ENCODE assay signal across 16 mouse cellular contexts in the genomic region with DNA sequence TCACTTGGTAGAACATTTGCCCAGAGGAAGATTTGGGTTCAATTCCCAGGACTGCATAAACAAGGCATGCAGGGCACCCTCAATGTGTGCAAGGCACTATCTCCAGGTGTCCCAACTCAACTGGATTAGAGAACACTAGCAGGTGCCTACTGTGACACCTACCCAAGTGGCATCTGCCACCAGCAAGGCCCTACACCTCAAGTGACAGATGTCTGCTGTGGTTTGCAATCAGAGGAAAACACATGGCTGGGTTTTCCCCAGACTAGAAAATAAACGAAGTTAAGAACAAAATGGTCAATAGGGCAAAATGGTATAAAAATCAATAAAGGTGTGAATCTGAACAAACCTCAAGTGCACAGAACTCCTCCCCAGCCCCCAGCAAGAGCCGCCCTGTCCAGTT. TPM values are rescaled to one million over a fixed set of nuclear protein-coding genes. Genes with fewer than 3 reads are reported as not detected.
DNase-seq lines count a peak whose midpoint lies in the region; ATAC-seq and TF ChIP-seq lines count a peak whose summit lies in the region.
"Had no signal": no experiment of that assay in that cellular context is flagged by ENCODE, and none has a peak within 500 bp of the region (broad histone marks: within the 10 kb centered on the region; RNA-seq: fewer than 3 reads in every experiment).

No protein-coding gene starts in this region.

- no peak for ATAC-seq in intestine, embryonic 16.5 days
- no peak for ATAC-seq in intestine, postnatal 0 days
- peak; percentile 77 for ATAC-seq in CD4-positive, CD25-positive, alpha-beta regulatory T cell, adult 4 months
- no peak for ATAC-seq in liver, embryonic 11.5 days (replicated peaks; ENCODE audit: low FRiP score)
- ATAC-seq: forebrain, embryonic 15.5 days had no signal

- H3K27me3 ChIP-seq in intestine, embryonic 16.5 days (replicated peaks; ENCODE audit: control insufficient read depth, insufficient read depth, low read length) = no peaks in the 10 kb centered on the region
- no peaks in the 10 kb centered on the region for H3K27me3 ChIP-seq in intestine, postnatal 0 days (replicated peaks; ENCODE audit: control insufficient read depth, insufficient read depth, low read length)
- H3K27me3 ChIP-seq in liver, embryonic 11.5 days (replicated peaks; ENCODE audit: control insufficient read depth, insufficient read depth, low read length) = no peaks in the 10 kb centered on the region
- no peaks in the 10 kb centered on the region for H3K27me3 ChIP-seq in thymus, adult 2 months (ENCODE audit: control insufficient read depth, insufficient read depth, low read length)
- H3K27me3 ChIP-seq: forebrain, embryonic 15.5 days; midbrain, embryonic 12.5 days had no signal

- no peaks in the 10 kb centered on the region for H3K9me3 ChIP-seq in intestine, embryonic 16.5 days (ENCODE audit: control insufficient read depth, low read length)
- no peaks in the 10 kb centered on the region for H3K9me3 ChIP-seq in intestine, postnatal 0 days (ENCODE audit: control insufficient read depth)
- H3K9me3 ChIP-seq in liver, embryonic 11.5 days (ENCODE audit: control insufficient read depth, low read length) = no peaks in the 10 kb centered on the region
- H3K9me3 ChIP-seq: forebrain, embryonic 15.5 days; midbrain, embryonic 12.5 days had no signal

- H3K4me1 ChIP-seq in intestine, embryonic 16.5 days (ENCODE audit: control insufficient read depth, insufficient read depth, low read length) = peaks cover 46% of the 10 kb centered on the region
- H3K4me1 ChIP-seq in intestine, postnatal 0 days (replicated peaks; ENCODE audit: control insufficient read depth, insufficient read depth, low read length) = peaks cover 8% of the 10 kb centered on the region
- H3K4me1 ChIP-seq in liver, embryonic 11.5 days (replicated peaks; ENCODE audit: control insufficient read depth, insufficient read depth, low read length) = peaks cover 68% of the 10 kb centered on the region
- peaks cover 55% of the 10 kb centered on the region for H3K4me1 ChIP-seq in thymus, adult 2 months (replicated peaks; ENCODE audit: control insufficient read depth, insufficient read depth, low read length)

- WGBS in intestine, embryonic 16.5 days = 70% methylated on average over 2 of the region's 2 CpGs
- WGBS in intestine, postnatal 0 days = 52% methylated on average over 2 of the region's 2 CpGs
- WGBS in liver, embryonic 11.5 days = 47% methylated on average over 2 of the region's 2 CpGs
- 45% methylated on average over 2 of the region's 2 CpGs for WGBS in thymus, adult 2 months

- no peak for TF ChIP-seq POLR2A in thymus, adult 2 months (IDR thresholded peaks at IDR 0.05; ENCODE audit: control insufficient read depth, extremely low read depth, insufficient read depth, low read length, poor library complexity)

- H3K4me3 ChIP-seq in intestine, embryonic 16.5 days (ENCODE audit: low read length) = no peak overlapping the region
- no peak overlapping the region for H3K4me3 ChIP-seq in intestine, postnatal 0 days (ENCODE audit: low read depth, low read length)
- no peak overlapping the region for H3K4me3 ChIP-seq in liver, embryonic 11.5 days (ENCODE audit: low read depth, low read length)
- no peak overlapping the region for H3K4me3 ChIP-seq in thymus, adult 2 months (ENCODE audit: control insufficient read depth, insufficient read depth, low read length)
- H3K4me3 ChIP-seq: forebrain, embryonic 15.5 days; layer of hippocampus, adult 2 months; midbrain, embryonic 12.5 days had no signal

- H3K27ac ChIP-seq in intestine, embryonic 16.5 days (ENCODE audit: low read length) = peak overlapping the region; percentile 10; the same call in 1 of the 2 replicates
- H3K27ac ChIP-seq in intestine, postnatal 0 days (ENCODE audit: low read depth, low read length) = no peak overlapping the region
- peak overlapping the region; percentile 74 for H3K27ac ChIP-seq in liver, embryonic 11.5 days (ENCODE audit: low read depth, low read length)
- H3K27ac ChIP-seq in thymus, adult 2 months (ENCODE audit: control insufficient read depth, insufficient read depth, low read length) = no peak overlapping the region
- H3K27ac ChIP-seq: forebrain, embryonic 15.5 days; layer of hippocampus, adult 2 months; midbrain, embryonic 12.5 days had no signal

- intact Hi-C loops in left cerebral cortex, postnatal 25 days (cut with DNase I) = no loop called here

- no peak overlapping the region for H3K4me2 ChIP-seq in intestine, embryonic 16.5 days (ENCODE audit: low read depth, low read length)
- H3K4me2 ChIP-seq in intestine, postnatal 0 days (replicated peaks; ENCODE audit: low read depth) = no peak overlapping the region
- peak overlapping the region; percentile 51 for H3K4me2 ChIP-seq in liver, embryonic 11.5 days

- no peak overlapping the region for H3K9ac ChIP-seq in intestine, embryonic 16.5 days (ENCODE audit: low read depth, low read length)
- H3K9ac ChIP-seq in intestine, postnatal 0 days (ENCODE audit: low read depth, low read length) = no peak overlapping the region
- peak overlapping the region; percentile 20; the same call in 1 of the 2 replicates for H3K9ac ChIP-seq in liver, embryonic 11.5 days (ENCODE audit: low read depth, low read length)
- H3K9ac ChIP-seq: forebrain, embryonic 15.5 days; midbrain, embryonic 12.5 days had no signal

- TF ChIP-seq CTCF in intestine, postnatal 0 days (IDR thresholded peaks at IDR 0.05; ENCODE audit: low read depth) = no peak
- no peak for TF ChIP-seq CTCF in thymus, adult 2 months (IDR thresholded peaks at IDR 0.05; ENCODE audit: borderline replicate concordance, control insufficient read depth, extremely low read depth, insufficient read depth, low read length, poor library complexity)

- DNase-seq in liver, embryonic 11.5 days (ENCODE audit: low spot score) = no peak
- DNase-seq in thymus, adult 2 months = peak; percentile 40
- no peak for DNase-seq in yolk sac, embryonic 10.5 days (ENCODE audit: low spot score)
- DNase-seq in adipocyte (ENCODE audit: low spot score) = no peak
- DNase-seq in left cerebral cortex, postnatal 25 days (ENCODE audit: low spot score in 2 of 2) = no peak
- DNase-seq: cerebellum, postnatal 14 days; kidney, adult 11 months; lung, adult 2 months had no signal

- H3K36me3 ChIP-seq in intestine, embryonic 16.5 days (ENCODE audit: control insufficient read depth, insufficient read depth, low read length) = no peaks in the 10 kb centered on the region
- no peaks in the 10 kb centered on the region for H3K36me3 ChIP-seq in intestine, postnatal 0 days (ENCODE audit: control insufficient read depth, insufficient read depth)
- peaks cover 11% of the 10 kb centered on the region; the same call in 1 of the 2 replicates for H3K36me3 ChIP-seq in liver, embryonic 11.5 days (ENCODE audit: control insufficient read depth, insufficient read depth, low read length)
- peaks cover under 1% of the 10 kb centered on the region for H3K36me3 ChIP-seq in thymus, adult 2 months (ENCODE audit: control insufficient read depth, insufficient read depth, low read length)

RNA-seq across cellular contexts. Expression of gene Jpt1, which starts 6.1 kb away (rescaled TPM):
- polyA plus RNA-seq in intestine, embryonic 16.5 days (2015; fragmentation: Nextera tagmentation; extraction: Ambion mirVana) = 454 and 496 TPM in 2 replicates
- 255 and 263 TPM in 2 replicates for polyA plus RNA-seq in intestine, postnatal 0 days (2015; fragmentation: Nextera tagmentation; extraction: Ambion mirVana)
- 100 to 1,000 TPM; 716 to 764 TPM for polyA plus RNA-seq in CD4-positive, CD25-positive, alpha-beta regulatory T cell, adult 4 months (2017; shearing (Covaris generic))
- polyA plus RNA-seq in liver, embryonic 11.5 days (2014; fragmentation: Nextera tagmentation; extraction: Ambion mirVana) = 435 and 437 TPM in 2 replicates
- polyA plus RNA-seq in thymus, adult 2 months (2012; rRNA removed) = 654 and 686 TPM in 2 replicates
- total RNA-seq in left cerebral cortex, postnatal 25 days (2021) = 100 to 1,000 TPM; 165 to 168 TPM

RNA-seq across cellular contexts. Expression of gene Nt5c, which starts 16.4 kb away (rescaled TPM):
- polyA plus RNA-seq in intestine, embryonic 16.5 days (2015; fragmentation: Nextera tagmentation; extraction: Ambion mirVana) = 166 and 174 TPM in 2 replicates
- 189 and 194 TPM in 2 replicates for polyA plus RNA-seq in intestine, postnatal 0 days (2015; fragmentation: Nextera tagmentation; extraction: Ambion mirVana)
- polyA plus RNA-seq in CD4-positive, CD25-positive, alpha-beta regulatory T cell, adult 4 months (2017; shearing (Covaris generic)) = 100 to 1,000 TPM; 296 to 304 TPM
- polyA plus RNA-seq in liver, embryonic 11.5 days (2014; fragmentation: Nextera tagmentation; extraction: Ambion mirVana) = 96.8 and 105 TPM in 2 replicates
- 122 and 145 TPM in 2 replicates for polyA plus RNA-seq in thymus, adult 2 months (2012; rRNA removed)
- total RNA-seq in left cerebral cortex, postnatal 25 days (2021) = 10 to 100 TPM; 60.1 to 66.5 TPM

RNA-seq across cellular contexts. Expression of gene Sumo2, which starts 28.0 kb away (rescaled TPM):
- polyA plus RNA-seq in intestine, embryonic 16.5 days (2015; fragmentation: Nextera tagmentation; extraction: Ambion mirVana) = 581 and 669 TPM in 2 replicates
- polyA plus RNA-seq in intestine, postnatal 0 days (2015; fragmentation: Nextera tagmentation; extraction: Ambion mirVana) = 404 and 414 TPM in 2 replicates
- 100 to 1,000 TPM; 676 to 678 TPM for polyA plus RNA-seq in CD4-positive, CD25-positive, alpha-beta regulatory T cell, adult 4 months (2017; shearing (Covaris generic))
- 874 and 889 TPM in 2 replicates for polyA plus RNA-seq in liver, embryonic 11.5 days (2014; fragmentation: Nextera tagmentation; extraction: Ambion mirVana)
- polyA plus RNA-seq in thymus, adult 2 months (2012; rRNA removed) = 102 and 105 TPM in 2 replicates
- total RNA-seq in left cerebral cortex, postnatal 25 days (2021) = 100 to 1,000 TPM; 298 to 313 TPM

RNA-seq across cellular contexts. Expression of gene Armc7, which starts 32.6 kb away (rescaled TPM):
- 8.0 and 9.2 TPM in 2 replicates for polyA plus RNA-seq in intestine, embryonic 16.5 days (2015; fragmentation: Nextera tagmentation; extraction: Ambion mirVana)
- 6.9 and 7.0 TPM in 2 replicates for polyA plus RNA-seq in intestine, postnatal 0 days (2015; fragmentation: Nextera tagmentation; extraction: Ambion mirVana)
- 100 to 1,000 TPM in 1 of 2 experiments, 10 to 100 TPM in 1; 79.2 to 132 TPM for polyA plus RNA-seq in CD4-positive, CD25-positive, alpha-beta regulatory T cell, adult 4 months (2017; shearing (Covaris generic))
- 5.7 and 6.0 TPM in 2 replicates for polyA plus RNA-seq in liver, embryonic 11.5 days (2014; fragmentation: Nextera tagmentation; extraction: Ambion mirVana)
- 86.1 and 91.3 TPM in 2 replicates for polyA plus RNA-seq in thymus, adult 2 months (2012; rRNA removed)
- 10 to 100 TPM; 12.5 to 12.8 TPM for total RNA-seq in left cerebral cortex, postnatal 25 days (2021)

RNA-seq across cellular contexts. Expression of gene Slc16a5, which starts 45.8 kb away (rescaled TPM):
- 3.0 and 3.1 TPM in 2 replicates for polyA plus RNA-seq in intestine, embryonic 16.5 days (2015; fragmentation: Nextera tagmentation; extraction: Ambion mirVana)
- polyA plus RNA-seq in intestine, postnatal 0 days (2015; fragmentation: Nextera tagmentation; extraction: Ambion mirVana) = 3.0 and 3.4 TPM in 2 replicates
- 1 to 10 TPM; 3.5 to 6.5 TPM for polyA plus RNA-seq in CD4-positive, CD25-positive, alpha-beta regulatory T cell, adult 4 months (2017; shearing (Covaris generic))
- polyA plus RNA-seq in liver, embryonic 11.5 days (2014; fragmentation: Nextera tagmentation; extraction: Ambion mirVana) = not detected in 2 replicates
- polyA plus RNA-seq in thymus, adult 2 months (2012; rRNA removed) = 446 and 456 TPM in 2 replicates
- total RNA-seq in left cerebral cortex, postnatal 25 days (2021) = not detected
- total RNA-seq: gastrocnemius, adult 8-10 months; heart, postnatal 25 days; layer of hippocampus, adult 2 months had no signal
- polyA plus RNA-seq: forebrain, embryonic 15.5 days had no signal

Comparison
In these comparisons a context has a peak if more than half of its experiments do, and no peak if none do; other contexts are left out.
1. H3K27ac ChIP-seq: peak in intestine, embryonic 16.5 days (single experiment) and liver, embryonic 11.5 days (single experiment); none in intestine, postnatal 0 days (single experiment) and thymus, adult 2 months (single experiment).